ENCODE assay signal across 18 mouse cellular contexts in the genomic region with DNA sequence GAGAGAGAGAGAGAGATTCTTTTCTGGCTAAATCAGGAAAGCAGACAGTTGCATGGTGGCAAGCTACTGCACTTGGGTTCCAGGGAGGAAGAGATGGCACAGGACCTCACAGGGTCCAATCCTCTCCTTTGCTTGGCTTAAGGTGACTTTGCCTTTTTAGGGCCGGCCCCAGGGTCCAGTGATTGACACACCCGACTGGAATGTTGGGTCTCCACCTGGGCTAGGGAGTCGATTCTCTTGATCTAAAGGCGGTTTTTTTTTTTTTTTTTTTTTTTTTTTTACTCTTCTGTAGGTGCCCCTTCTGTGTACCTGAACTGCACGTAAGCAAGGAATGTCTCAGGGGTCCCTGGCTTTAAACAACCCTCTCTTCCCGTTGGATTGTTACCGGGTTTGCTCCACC.
"Had no signal": no experiment of that assay in that cellular context is flagged by ENCODE, and none has a peak within 500 bp of the region (broad histone marks: within the 10 kb centered on the region; RNA-seq: fewer than 3 reads in every experiment).

No protein-coding gene starts in this region.

- DNase-seq: kidney, adult 9 months; kidney, postnatal 14 days; layer of hippocampus, adult 9-11 months; liver, embryonic 13.5 days; lung, adult 2 months; right cerebral cortex, adult 18-20 months; right cerebral cortex, postnatal 25 days; thymus, postnatal 25 days had no signal

- H3K9me3 ChIP-seq: limb, embryonic 10.5 days; limb, embryonic 13.5 days; liver, embryonic 13.5 days; megakaryocyte, embryonic 14.5 days; midbrain, embryonic 12.5 days; midbrain, embryonic 15.5 days; neural tube, embryonic 12.5 days; neural tube, embryonic 15.5 days had no signal

- H3K27ac ChIP-seq: layer of hippocampus, adult 2 months; limb, embryonic 10.5 days; limb, embryonic 13.5 days; liver, embryonic 13.5 days; midbrain, embryonic 12.5 days; midbrain, embryonic 15.5 days; neural tube, embryonic 12.5 days; neural tube, embryonic 15.5 days had no signal

- H3K36me3 ChIP-seq: limb, embryonic 10.5 days; limb, embryonic 13.5 days; liver, embryonic 13.5 days; midbrain, embryonic 12.5 days; midbrain, embryonic 15.5 days; neural tube, embryonic 12.5 days; neural tube, embryonic 15.5 days had no signal

- H3K9ac ChIP-seq: limb, embryonic 13.5 days; liver, embryonic 13.5 days; midbrain, embryonic 12.5 days; midbrain, embryonic 15.5 days; neural tube, embryonic 12.5 days; neural tube, embryonic 15.5 days had no signal

- H3K4me1 ChIP-seq: limb, embryonic 13.5 days; liver, embryonic 13.5 days; megakaryocyte, embryonic 14.5 days had no signal

- H3K4me2 ChIP-seq: limb, embryonic 13.5 days; liver, embryonic 13.5 days; midbrain, embryonic 12.5 days; midbrain, embryonic 15.5 days; neural tube, embryonic 12.5 days; neural tube, embryonic 15.5 days had no signal

- H3K4me3 ChIP-seq: layer of hippocampus, adult 2 months; limb, embryonic 10.5 days; limb, embryonic 13.5 days; liver, embryonic 13.5 days; megakaryocyte, embryonic 14.5 days; midbrain, embryonic 12.5 days; midbrain, embryonic 15.5 days; neural tube, embryonic 12.5 days; neural tube, embryonic 15.5 days had no signal

- ATAC-seq: intestine, postnatal 0 days; lung, postnatal 0 days; midbrain, embryonic 15.5 days had no signal

- H3K27me3 ChIP-seq: limb, embryonic 13.5 days; megakaryocyte, embryonic 14.5 days; midbrain, embryonic 15.5 days; neural tube, embryonic 12.5 days; neural tube, embryonic 15.5 days had no signal
